Mouse (Mus musculus) CD4-positive, CD25-positive, alpha-beta regulatory T cell, adult 9 weeks (primary cell): ENCODE data around the gene 9230113P08Rik. TPM values are rescaled to one million over a fixed set of nuclear protein-coding genes. Genes with fewer than 3 reads are reported as not detected.

ENCODE experiments used
- polyA plus RNA-seq: library from polyadenylated mRNA; unstranded; fragments of 100-300 nt; shearing (Covaris generic); gene quantifications from one replicate; pipeline ENCODE4 v1.2.1, GENCODE M21; 2017

Gene 9230113P08Rik
- polyA plus RNA-seq: not detected

GRCm38 (mm10) chr9:35908123-35908522 lies at the start of gene 9230113P08Rik:
9230113P08Rik (plus strand) TSS chr9:35908423.

Other genes starting within 250 kb of the 9230113P08Rik start
- not detected for gene Pate1, start 221.0 kb upstream of the 9230113P08Rik start, polyA plus RNA-seq
- not detected for gene Gm17677, start 167.4 kb upstream of the 9230113P08Rik start, polyA plus RNA-seq
- not detected for gene Gm17727, start 130.3 kb upstream of the 9230113P08Rik start, polyA plus RNA-seq
- gene Gm27235, start 118.3 kb upstream of the 9230113P08Rik start, polyA plus RNA-seq: not detected
- not detected for gene D730048I06Rik, start 118.3 kb upstream of the 9230113P08Rik start, polyA plus RNA-seq
- gene 9230110F15Rik, start 64.3 kb upstream of the 9230113P08Rik start, polyA plus RNA-seq: not detected
- not detected for gene Gm5916, start 220.4 kb downstream of the 9230113P08Rik start, polyA plus RNA-seq